Mouse (Mus musculus) thymus, adult 2 months (tissue): ENCODE results near the gene Sec24c.

Experiments used
- CTCF ChIP-seq: fragments of 200-500 bp; IDR thresholded peaks from 2 replicates; pipeline ENCODE4 v1.5.1; 2012; ENCODE audit warnings: mild to moderate bottlenecking, control low read depth, low read length, moderate library complexity, borderline replicate concordance; ENCODE audit not compliant: control insufficient read depth, poor library complexity, insufficient read depth; ENCODE audit errors: extremely low read depth
- POLR2A ChIP-seq: fragments of 200-500 bp; IDR thresholded peaks from 2 replicates; pipeline ENCODE4 v1.6.1; 2012; ENCODE audit warnings: mild to moderate bottlenecking, low read length, control low read depth, moderate library complexity; ENCODE audit not compliant: control insufficient read depth, poor library complexity, insufficient read depth; ENCODE audit errors: extremely low read depth

GRCm38 (mm10) chr14:20696986-20697385, 22.9 kb downstream of the Sec24c start:
- TF ChIP-seq CTCF, result no peak
- no peak for TF ChIP-seq POLR2A
